Mouse (Mus musculus) forebrain, embryonic 10.5 days (tissue): ENCODE measurements around the gene Gdap2. TPM values are rescaled to one million over a fixed set of nuclear protein-coding genes. Genes with fewer than 3 reads are reported as not detected.

Experiments
- DNase-seq: peaks from one replicate; pipeline ENCODE4 v3.0.0-alpha.2; 2017; ENCODE audit warnings: low spot score; ENCODE audit errors: extremely low spot score
- H3K27ac ChIP-seq: fragments of 300-500 bp; sonication (generic); 2 replicates; pipeline ENCODE4 v1.5.1; 2016; ENCODE audit warnings: mild to moderate bottlenecking
- H3K27me3 ChIP-seq: fragments of 300-500 bp; sonication (generic); 2 replicates; pipeline ENCODE4 v1.6.1; 2016; ENCODE audit warnings: mild to moderate bottlenecking; ENCODE audit not compliant: poor library complexity, severe bottlenecking
- H3K36me3 ChIP-seq: fragments of 300-500 bp; sonication (generic); replicated peaks from 2 replicates; pipeline ENCODE4 v1.6.1; 2016; ENCODE audit warnings: mild to moderate bottlenecking, moderate library complexity
- H3K4me1 ChIP-seq: fragments of 300-500 bp; sonication (generic); 2 replicates; pipeline ENCODE4 v1.6.1; 2016
- H3K4me3 ChIP-seq: fragments of 300-500 bp; sonication (generic); 2 replicates; pipeline ENCODE4 v1.5.1; 2016; ENCODE audit warnings: mild to moderate bottlenecking, moderate library complexity
- H3K9me3 ChIP-seq: fragments of 300-500 bp; sonication (generic); 2 replicates; pipeline ENCODE4 v1.6.1; 2016; ENCODE audit warnings: mild to moderate bottlenecking, moderate library complexity
- WGBS: fragments of 180-500 bp; shearing (Covaris S2); methylation state at CpG from one replicate; pipeline ENCODE4 v1.1.7; 2016; 5-methylcytosine and 5-hydroxymethylcytosine counted together
- polyA plus RNA-seq: library from polyadenylated mRNA; unstranded; fragments of >200 nt; fragmentation: Nextera tagmentation; extraction: Ambion mirVana; gene quantifications from 2 replicates; pipeline ENCODE4 v1.2.1, GENCODE M21; 2016

Gdap2 gene
- 25.2 and 25.9 TPM in 2 replicates for polyA plus RNA-seq

DNA sequence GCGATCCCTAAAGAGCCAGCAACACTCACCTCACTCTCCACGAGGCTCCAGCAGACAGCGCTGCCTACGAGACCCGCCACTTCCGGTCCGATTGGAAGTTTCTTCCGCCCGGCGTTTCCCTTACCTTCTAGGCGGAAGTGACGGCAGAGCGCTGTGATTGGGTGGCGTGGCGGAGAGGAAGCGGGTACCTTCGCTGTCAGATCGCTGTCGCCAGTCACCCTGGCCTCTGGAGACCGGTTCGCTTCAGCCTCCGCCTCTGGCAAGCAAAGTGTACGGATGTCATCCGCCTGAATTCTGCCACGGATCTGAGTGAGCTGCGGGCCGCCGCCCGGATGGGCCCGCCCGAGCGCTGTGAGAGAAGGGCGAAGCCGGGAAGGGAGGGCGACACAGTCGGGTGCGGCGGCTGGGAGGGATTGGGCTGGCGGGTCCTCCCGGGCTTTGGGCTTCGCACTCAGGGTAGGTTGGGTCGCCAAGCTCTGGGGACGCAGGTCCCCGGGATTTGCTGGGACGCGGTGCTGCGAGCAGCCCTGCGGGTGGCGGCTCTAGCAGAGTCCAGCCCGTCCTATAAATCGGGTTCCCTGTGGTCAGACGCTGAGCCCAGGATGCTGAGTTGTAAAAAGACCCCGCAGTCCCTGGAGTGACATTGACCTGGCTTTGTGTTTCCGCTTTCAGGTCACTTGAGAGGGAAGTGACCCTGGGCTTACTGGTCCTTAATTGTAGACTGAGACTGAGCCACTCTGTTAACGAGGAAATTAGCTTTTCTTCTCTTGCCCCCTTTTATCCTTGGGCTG lies at the start of gene Gdap2, which contains the start of gene Wdr3:
TSS of gene Gdap2 (plus strand) at position 67 of the 791 bp plus-strand sequence.
TSS of gene Wdr3 (minus strand) at position 93 of the 791 bp plus-strand sequence.
- Histone ChIP-seq H3K27me3 (no peaks in the 10 kb centered on the region), H3K36me3 (peaks cover 36% of the 10 kb centered on the region), H3K4me3 (peak within 1 kb of the TSS; percentile 89), H3K4me1 (peaks cover 24% of the 10 kb centered on the region), H3K9me3 (no peaks in the 10 kb centered on the region), H3K27ac (peak within 1 kb of the TSS; percentile 87)
- under 1% methylated on average over 55 of the region's 55 CpGs for WGBS
- peak; percentile 93 for DNase-seq

DNA sequence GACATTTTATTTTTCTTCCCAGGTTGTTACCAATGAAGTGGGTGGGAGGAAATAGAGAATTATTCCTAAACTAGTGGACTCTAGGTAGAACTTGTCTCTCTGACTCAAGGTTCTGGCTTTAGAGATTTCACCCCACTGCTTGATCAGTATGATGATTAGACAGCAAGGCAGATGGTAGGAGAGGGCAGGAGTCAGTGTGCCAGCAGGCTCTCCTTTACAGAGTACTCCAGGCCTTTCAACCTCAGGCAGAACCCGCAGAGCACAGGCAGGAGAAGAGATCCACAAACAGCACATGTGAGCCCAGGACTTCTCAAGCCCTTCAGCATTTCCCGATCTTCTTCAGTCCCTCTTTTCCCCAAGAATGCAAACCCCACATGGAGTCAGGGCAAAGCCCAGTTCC lies 43.5 kb upstream of the Gdap2 start:
- no peaks in the 10 kb centered on the region for H3K27me3 ChIP-seq
- H3K4me3 ChIP-seq: no peak overlapping the region
- no peaks in the 10 kb centered on the region for H3K4me1 ChIP-seq
- no peaks in the 10 kb centered on the region for H3K36me3 ChIP-seq
- no peak for DNase-seq
- H3K9me3 ChIP-seq: no peaks in the 10 kb centered on the region
- 78% methylated on average over 2 of the region's 2 CpGs for WGBS
- H3K27ac ChIP-seq: no peak overlapping the region

DNA sequence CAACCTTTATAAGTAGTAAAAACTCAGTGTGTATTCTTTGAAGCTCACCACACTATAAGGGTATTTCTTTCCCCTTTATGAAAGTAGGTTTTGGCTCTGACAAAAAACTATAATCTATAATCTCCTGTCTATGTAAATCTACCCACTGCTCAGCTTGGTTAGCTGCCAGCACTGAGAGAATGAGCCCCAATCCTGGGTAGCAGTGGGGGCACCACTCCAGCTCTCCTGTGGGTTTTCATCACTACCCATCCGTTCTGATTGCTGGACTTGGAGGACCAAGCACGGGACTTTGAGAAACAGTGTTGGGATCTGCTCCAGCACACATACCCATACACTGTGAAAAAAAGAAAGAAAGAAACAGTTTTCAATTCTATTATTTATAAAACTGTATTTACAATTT lies 40.2 kb upstream of the Gdap2 start:
- Histone ChIP-seq H3K4me1 (no peaks in the 10 kb centered on the region), H3K9me3 (no peaks in the 10 kb centered on the region), H3K27ac (no peak overlapping the region), H3K27me3 (no peaks in the 10 kb centered on the region), H3K4me3 (no peak overlapping the region), H3K36me3 (no peaks in the 10 kb centered on the region)
- 84% methylated on average over 2 of the region's 2 CpGs for WGBS
- no peak for DNase-seq

DNA sequence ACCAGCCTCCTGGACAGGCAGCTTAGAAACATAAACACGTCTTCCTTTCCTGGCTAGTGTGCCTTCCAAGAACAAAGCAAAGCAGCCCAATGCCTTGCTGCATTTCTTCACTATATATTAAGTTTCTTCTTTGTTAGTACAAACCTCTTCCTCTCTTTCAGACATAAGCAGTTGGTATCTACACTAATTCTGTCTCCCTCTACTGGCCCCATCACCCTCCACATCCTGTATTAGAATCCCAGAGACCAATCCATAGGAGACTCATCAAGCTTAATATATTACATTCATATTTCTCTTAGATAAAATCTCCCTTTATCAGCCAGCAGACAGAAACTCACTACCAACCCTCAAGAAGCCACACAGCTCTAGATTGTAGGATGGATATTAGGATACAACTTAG lies 39.7 kb upstream of the Gdap2 start:
- WGBS: 96% methylated on average over 1 of the region's 1 CpGs
- no peak overlapping the region for H3K27ac ChIP-seq
- no peak for DNase-seq
- H3K9me3 ChIP-seq: no peaks in the 10 kb centered on the region
- H3K4me3 ChIP-seq: no peak overlapping the region
- no peaks in the 10 kb centered on the region for H3K4me1 ChIP-seq
- no peaks in the 10 kb centered on the region for H3K36me3 ChIP-seq
- H3K27me3 ChIP-seq: no peaks in the 10 kb centered on the region

DNA sequence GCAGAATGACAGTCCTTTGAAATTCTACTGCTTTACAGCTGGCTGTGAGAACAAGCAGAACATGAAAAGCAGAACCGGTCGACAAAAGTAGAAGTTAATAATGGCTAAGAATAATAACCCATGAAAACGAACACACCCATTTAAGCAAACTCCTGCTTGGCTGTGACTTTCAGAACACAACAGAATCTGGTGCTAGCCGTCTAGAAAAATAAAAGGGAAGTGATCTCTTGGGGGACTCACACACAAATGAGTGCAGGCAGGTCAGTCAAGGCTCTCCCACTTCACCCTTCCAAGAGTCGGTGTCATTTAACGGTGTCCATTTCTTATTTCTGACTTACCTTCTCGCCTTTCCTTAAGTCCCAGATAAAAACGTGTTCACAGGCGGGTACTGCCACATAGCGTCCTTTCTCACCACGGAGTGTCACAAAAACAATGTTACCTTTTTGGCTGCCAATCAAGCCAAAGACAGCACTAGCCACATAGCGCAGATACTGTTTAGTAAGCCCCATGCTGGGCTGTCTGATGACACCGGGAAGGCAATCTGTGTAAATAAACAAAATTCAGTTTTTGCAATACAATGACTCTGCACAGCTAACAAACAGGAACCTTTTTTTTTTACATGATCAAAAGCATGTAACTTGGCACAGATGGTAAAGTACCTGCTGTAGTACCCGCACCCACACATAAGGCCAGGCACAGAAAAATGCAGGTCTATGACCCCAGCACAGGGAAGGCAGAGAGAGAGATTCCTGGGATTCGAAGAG lies 1.3 kb upstream of the Gdap2 start:
- Histone ChIP-seq H3K27me3 (no peaks in the 10 kb centered on the region), H3K4me1 (peaks cover 24% of the 10 kb centered on the region), H3K9me3 (no peaks in the 10 kb centered on the region), H3K4me3 (peak overlapping the region; percentile 89), H3K27ac (no peak overlapping the region), H3K36me3 (peaks cover 50% of the 10 kb centered on the region)
- no peak for DNase-seq
- WGBS: 91% methylated on average over 15 of the region's 15 CpGs

DNA sequence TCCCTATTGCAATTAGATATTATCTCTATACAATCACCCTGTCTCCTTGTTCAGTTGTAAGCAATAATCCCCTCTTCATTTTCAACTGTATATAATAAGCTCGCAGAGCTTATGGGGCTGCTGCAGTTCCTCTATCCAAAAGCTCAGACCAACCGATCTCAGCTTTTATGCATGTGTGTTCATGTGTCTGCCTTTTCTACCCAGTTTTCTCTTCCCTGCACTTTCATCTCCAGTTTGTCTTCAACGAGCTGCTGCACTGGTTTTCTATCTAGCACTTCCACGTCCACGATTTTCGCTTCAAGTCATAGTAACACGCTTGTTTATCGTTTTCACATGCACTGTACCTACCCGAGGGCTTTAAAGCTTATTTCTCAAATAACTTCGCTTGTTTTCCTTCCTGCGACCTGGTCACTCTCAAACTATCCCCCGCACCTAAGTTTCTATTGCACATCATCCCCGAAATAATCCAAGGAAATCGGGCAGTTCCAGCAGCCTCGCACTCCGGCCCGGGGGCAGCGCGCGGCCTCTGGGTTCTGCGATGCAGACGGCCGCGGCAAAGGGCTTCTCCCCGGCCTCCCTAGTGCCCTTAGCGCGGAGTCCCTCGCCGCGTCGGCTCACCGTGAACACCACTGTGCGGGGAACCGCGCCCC lies 391 bp upstream of the Gdap2 start:
- WGBS: 1% methylated on average over 35 of the region's 35 CpGs
- no peak for DNase-seq
- Histone ChIP-seq H3K4me3 (peak overlapping the region; percentile 89), H3K36me3 (peaks cover 43% of the 10 kb centered on the region), H3K9me3 (no peaks in the 10 kb centered on the region), H3K27me3 (no peaks in the 10 kb centered on the region), H3K27ac (peak overlapping the region; percentile 87), H3K4me1 (peaks cover 24% of the 10 kb centered on the region)

DNA sequence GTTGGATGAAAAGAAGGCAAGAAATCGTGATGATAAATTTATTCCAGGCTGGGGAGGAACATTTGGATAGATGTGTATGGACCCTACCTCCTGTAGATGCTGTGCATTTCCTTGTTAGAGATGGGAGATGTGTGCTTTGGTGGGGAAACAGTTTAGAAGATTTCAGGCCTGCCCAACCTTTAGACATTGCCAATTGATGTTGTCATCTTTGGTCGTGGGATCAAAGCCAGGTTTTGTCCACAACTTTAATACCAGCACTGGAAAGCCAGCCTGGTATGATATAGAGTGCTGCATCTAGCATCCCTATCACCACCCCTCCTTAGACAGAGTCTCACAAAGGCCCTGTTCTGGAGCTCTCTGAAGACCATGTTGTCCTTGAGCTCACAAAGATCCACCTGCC lies 1.4 kb downstream of the Gdap2 start:
- WGBS: 88% methylated on average over 2 of the region's 2 CpGs
- Histone ChIP-seq H3K27me3 (no peaks in the 10 kb centered on the region), H3K9me3 (no peaks in the 10 kb centered on the region), H3K27ac (no peak overlapping the region), H3K4me3 (no peak overlapping the region), H3K36me3 (peaks cover 26% of the 10 kb centered on the region), H3K4me1 (peaks cover 24% of the 10 kb centered on the region)
- no peak for DNase-seq

DNA sequence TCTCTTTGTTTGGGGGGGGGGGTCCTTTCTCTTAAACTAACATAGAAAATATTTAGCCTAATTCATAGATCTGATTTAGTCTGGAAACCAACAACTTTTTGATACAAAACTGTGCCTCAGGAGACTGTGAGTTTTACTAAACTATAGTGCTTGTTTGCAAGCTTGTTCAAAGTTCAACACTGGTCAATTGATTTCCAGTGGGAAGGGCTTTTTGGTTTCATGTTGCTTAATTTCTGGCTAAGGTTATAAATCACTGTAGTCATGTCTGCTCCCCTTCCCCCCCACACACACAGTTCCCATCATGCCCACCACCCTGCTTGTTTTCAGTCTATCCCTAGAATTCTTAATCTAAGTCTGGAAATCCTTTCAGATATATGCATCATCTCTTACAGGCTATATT lies 2.8 kb downstream of the Gdap2 start:
- Histone ChIP-seq H3K36me3 (peaks cover 14% of the 10 kb centered on the region), H3K9me3 (no peaks in the 10 kb centered on the region), H3K4me3 (no peak overlapping the region), H3K4me1 (peaks cover 24% of the 10 kb centered on the region), H3K27me3 (no peaks in the 10 kb centered on the region), H3K27ac (no peak overlapping the region)
- no peak for DNase-seq

DNA sequence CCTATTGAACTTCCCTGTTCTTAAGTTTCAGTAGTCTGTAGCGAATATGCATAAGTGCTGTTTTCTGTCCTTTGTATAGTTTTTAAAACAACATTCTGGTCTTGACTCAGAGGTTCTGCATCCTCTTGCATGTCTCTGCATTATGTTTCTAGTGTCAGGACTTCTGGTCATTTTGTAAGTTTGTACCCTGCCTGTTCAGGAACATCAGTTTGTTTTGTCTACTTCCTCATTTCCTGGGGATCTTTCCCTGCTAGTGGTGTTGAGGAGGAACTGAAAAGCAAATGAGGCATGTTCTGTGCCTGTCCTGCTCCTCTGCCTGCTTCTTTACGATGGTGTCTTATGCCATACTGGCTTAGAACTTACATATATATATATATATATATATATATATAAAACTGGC lies 13.8 kb downstream of the Gdap2 start:
- H3K9me3 ChIP-seq: no peaks in the 10 kb centered on the region
- no peaks in the 10 kb centered on the region for H3K27me3 ChIP-seq
- no peak overlapping the region for H3K4me3 ChIP-seq
- no peak for DNase-seq
- WGBS: 91% methylated on average over 2 of the region's 2 CpGs
- no peaks in the 10 kb centered on the region for H3K4me1 ChIP-seq
- H3K36me3 ChIP-seq: peaks cover 62% of the 10 kb centered on the region
- H3K27ac ChIP-seq: no peak overlapping the region

DNA sequence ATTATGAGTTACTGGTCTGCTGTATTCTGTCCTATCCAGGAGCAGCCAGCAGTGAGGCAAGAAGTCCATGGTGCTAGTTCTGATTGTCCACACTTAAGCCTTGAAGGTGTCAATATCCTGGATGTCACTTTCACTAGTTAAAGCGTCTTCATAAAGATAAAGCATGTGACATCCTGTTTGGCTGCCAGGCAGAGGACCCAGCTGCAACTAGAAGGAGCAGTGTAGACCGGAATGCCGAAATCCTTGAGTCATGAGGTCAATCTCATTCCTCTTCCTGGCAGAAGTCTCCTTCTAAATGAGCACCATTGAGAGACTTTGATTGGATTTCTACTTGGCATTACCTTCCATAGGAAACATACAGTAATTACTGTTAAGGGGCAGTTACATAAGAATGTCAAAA lies 18.3 kb downstream of the Gdap2 start:
- no peaks in the 10 kb centered on the region for H3K27me3 ChIP-seq
- no peak for DNase-seq
- H3K9me3 ChIP-seq: no peaks in the 10 kb centered on the region
- no peak overlapping the region for H3K27ac ChIP-seq
- WGBS: 94% methylated on average over 3 of the region's 3 CpGs
- H3K36me3 ChIP-seq: peaks cover 48% of the 10 kb centered on the region
- no peaks in the 10 kb centered on the region for H3K4me1 ChIP-seq
- no peak overlapping the region for H3K4me3 ChIP-seq

DNA sequence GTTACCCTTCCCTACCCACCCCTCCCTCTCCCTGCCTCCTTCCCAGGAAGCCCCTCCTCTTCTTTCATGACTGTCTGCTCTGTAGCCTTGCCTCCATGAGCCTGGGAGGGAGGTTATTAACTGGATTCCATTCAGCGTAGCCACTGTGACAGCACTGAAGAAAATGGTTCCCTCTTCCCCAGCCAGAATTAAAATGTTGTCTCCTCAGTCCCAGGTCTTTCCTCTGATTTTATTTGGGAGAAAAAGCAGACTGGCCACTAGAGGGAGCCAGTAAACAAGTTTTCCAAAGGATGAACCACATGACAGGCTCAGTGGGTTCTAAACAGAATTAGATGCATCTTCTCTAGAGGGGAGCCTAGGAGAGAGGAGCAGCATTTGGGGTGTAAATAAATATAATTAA lies 27.3 kb downstream of the Gdap2 start:
- H3K27ac ChIP-seq: no peak overlapping the region
- DNase-seq: peak; percentile 31
- H3K9me3 ChIP-seq: no peaks in the 10 kb centered on the region
- no peaks in the 10 kb centered on the region for H3K4me1 ChIP-seq
- H3K4me3 ChIP-seq: no peak overlapping the region
- 45% methylated on average over 1 of the region's 1 CpGs for WGBS
- H3K27me3 ChIP-seq: no peaks in the 10 kb centered on the region
- H3K36me3 ChIP-seq: peaks cover 25% of the 10 kb centered on the region

DNA sequence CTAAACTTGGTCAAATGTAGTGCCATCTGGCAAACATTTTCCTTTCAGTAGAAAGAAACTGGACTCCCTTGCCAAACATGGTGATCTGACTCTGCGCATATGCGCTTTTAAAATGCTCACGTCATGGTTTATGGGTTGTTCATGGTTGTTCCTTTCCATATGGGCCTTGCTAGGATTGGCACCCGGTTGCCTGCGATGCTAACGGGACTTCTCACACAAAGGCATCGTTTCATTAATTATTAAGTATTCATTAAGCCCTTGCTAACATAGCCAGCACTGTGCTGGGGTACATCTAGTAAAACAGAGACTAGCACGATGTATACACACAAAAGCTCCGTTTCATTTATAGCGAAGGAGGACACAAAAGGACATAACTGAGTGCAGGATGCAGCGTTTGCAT lies 27.7 kb downstream of the Gdap2 start:
- Histone ChIP-seq H3K36me3 (peaks cover 25% of the 10 kb centered on the region), H3K4me3 (no peak overlapping the region), H3K4me1 (no peaks in the 10 kb centered on the region), H3K9me3 (no peaks in the 10 kb centered on the region), H3K27ac (no peak overlapping the region), H3K27me3 (no peaks in the 10 kb centered on the region)
- no peak for DNase-seq
- WGBS: 86% methylated on average over 11 of the region's 11 CpGs

DNA sequence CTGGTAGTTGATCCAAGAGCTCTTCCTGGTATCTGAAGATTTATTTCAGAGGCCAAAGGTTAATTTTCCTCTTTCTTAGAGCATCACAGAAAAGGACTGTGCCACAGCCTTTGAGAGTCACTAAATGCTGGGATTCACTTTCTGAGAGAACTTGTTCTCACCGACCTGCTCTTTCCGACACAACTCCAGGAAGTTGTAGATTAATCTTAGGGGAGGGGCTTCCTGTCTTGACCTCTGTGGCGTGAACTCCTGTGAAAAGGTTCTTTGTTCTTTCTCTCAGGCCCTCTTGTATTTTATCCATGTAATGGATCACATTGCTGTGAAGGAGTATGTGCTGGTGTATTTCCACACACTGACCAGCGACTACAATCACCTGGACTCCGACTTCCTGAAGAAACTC lies 32.0 kb downstream of the Gdap2 start:
- Histone ChIP-seq H3K27me3 (no peaks in the 10 kb centered on the region), H3K4me1 (no peaks in the 10 kb centered on the region), H3K27ac (no peak overlapping the region), H3K4me3 (no peak overlapping the region), H3K9me3 (no peaks in the 10 kb centered on the region), H3K36me3 (peaks cover 21% of the 10 kb centered on the region)
- 63% methylated on average over 5 of the region's 5 CpGs for WGBS
- no peak for DNase-seq
